Mouse (Mus musculus): ENCODE measurements at regions not wholly inside any gene's neighbourhood (a gene's known extent, or its start where the extent isn't known, plus 50 kb on each side); places are given as distances from the start of the nearest gene placed in this dataset.
"Not testable (repeated sequence)": the region's sequence is repeated elsewhere in the genome, so short reads cannot be mapped to it uniquely, and the experiment has no call there.

DNA sequence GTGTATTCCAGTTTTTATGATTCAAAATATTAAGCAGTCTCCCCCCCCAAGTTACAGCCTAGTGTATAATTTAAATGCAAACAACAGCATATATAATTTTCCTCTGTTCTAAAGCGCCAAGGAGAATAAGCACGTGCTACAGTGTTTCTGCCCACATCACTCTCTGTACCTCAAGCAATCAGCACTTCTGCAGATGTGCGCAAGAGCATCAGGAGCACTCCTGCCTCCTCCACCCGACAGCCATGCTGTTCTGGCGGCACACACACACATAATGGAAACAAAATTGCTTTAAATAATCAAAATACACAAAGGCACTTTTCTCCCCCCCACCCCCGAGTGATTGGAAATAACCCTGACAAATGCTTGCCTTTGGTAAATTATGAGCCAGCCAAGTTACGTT lies 78.5 kb upstream of the Adgrl2 start:
- WGBS: 95% methylated on average over 7 of the region's 7 CpGs
- no peaks in the 10 kb centered on the region for H3K27me3 ChIP-seq (ENCODE audit: control insufficient read depth, insufficient read depth, low read length)
- H3K27ac ChIP-seq (ENCODE audit: control insufficient read depth, insufficient read depth, low read length): no peak overlapping the region
- no peaks in the 10 kb centered on the region for H3K36me3 ChIP-seq (ENCODE audit: control insufficient read depth, insufficient read depth, low read length)
- no peak for DNase-seq
- H3K4me3 ChIP-seq (ENCODE audit: control insufficient read depth, insufficient read depth, low read length): no peak overlapping the region
- TF ChIP-seq POLR2A (IDR thresholded peaks at IDR 0.05; ENCODE audit: control insufficient read depth, extremely low read depth, insufficient read depth, low read length, poor library complexity): no peak
- no peak for TF ChIP-seq CTCF (IDR thresholded peaks at IDR 0.05; ENCODE audit: borderline replicate concordance, control insufficient read depth, extremely low read depth, insufficient read depth, low read length, poor library complexity)
- H3K4me1 ChIP-seq (replicated peaks; ENCODE audit: control insufficient read depth, insufficient read depth, low read length): no peaks in the 10 kb centered on the region

DNA sequence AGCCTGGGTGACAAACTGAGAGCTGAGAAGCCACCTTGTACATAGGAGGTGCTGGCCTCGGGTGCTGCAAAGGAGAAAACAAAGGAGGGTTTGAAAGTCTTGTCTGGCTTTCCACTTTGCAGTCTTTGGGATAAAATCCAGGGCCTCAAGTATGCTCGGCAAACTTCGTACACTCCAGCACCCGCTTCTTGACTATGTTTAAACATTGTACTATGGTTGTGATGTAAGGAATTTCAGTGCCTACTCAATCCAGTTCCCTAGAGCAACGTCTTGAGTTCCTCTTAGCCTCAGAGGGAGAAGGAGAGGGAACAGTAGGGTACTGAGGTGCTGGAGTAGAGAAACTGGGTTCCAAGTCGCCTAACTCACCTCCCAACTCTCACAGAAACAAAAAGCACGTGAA lies 77.4 kb upstream of the Adgrl2 start:
- DNase-seq: no peak
- no peaks in the 10 kb centered on the region for H3K36me3 ChIP-seq (ENCODE audit: control insufficient read depth, insufficient read depth, low read length)
- WGBS: 88% methylated on average over 7 of the region's 7 CpGs
- H3K27ac ChIP-seq (ENCODE audit: control insufficient read depth, insufficient read depth, low read length): no peak overlapping the region
- H3K4me1 ChIP-seq (replicated peaks; ENCODE audit: control insufficient read depth, insufficient read depth, low read length): no peaks in the 10 kb centered on the region
- no peak for TF ChIP-seq POLR2A (IDR thresholded peaks at IDR 0.05; ENCODE audit: control insufficient read depth, extremely low read depth, insufficient read depth, low read length, poor library complexity)
- no peak for TF ChIP-seq CTCF (IDR thresholded peaks at IDR 0.05; ENCODE audit: borderline replicate concordance, control insufficient read depth, extremely low read depth, insufficient read depth, low read length, poor library complexity)
- H3K27me3 ChIP-seq (ENCODE audit: control insufficient read depth, insufficient read depth, low read length): no peaks in the 10 kb centered on the region
- no peak overlapping the region for H3K4me3 ChIP-seq (ENCODE audit: control insufficient read depth, insufficient read depth, low read length)

DNA sequence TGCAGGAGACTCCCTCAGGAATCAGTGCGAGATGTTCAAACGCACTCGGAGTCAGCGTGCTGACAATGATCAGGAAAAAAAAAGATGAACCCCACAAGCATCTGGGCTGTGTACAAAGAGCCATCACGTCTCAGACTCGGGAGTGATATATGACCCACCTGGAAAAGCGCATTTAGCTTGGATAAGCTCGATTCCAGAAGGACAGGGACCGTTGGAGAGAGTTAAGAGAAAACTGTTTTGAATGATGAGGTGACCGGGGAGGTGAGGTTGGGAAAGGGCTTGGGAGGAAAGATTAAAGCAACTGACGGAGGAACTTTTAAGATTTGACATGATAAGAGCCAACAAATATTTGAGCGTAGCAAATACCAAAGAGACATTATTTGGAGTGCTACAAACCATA lies 64.7 kb upstream of the Adgrl2 start:
- Histone ChIP-seq H3K4me1 (replicated peaks; ENCODE audit: control insufficient read depth, insufficient read depth, low read length) (no peaks in the 10 kb centered on the region), H3K27me3 (ENCODE audit: control insufficient read depth, insufficient read depth, low read length) (no peaks in the 10 kb centered on the region), H3K4me3 (ENCODE audit: control insufficient read depth, insufficient read depth, low read length) (no peak overlapping the region), H3K27ac (ENCODE audit: control insufficient read depth, insufficient read depth, low read length) (no peak overlapping the region), H3K36me3 (ENCODE audit: control insufficient read depth, insufficient read depth, low read length) (no peaks in the 10 kb centered on the region)
- no peak for DNase-seq
- 88% methylated on average over 12 of the region's 12 CpGs for WGBS
- TF ChIP-seq CTCF (IDR thresholded peaks at IDR 0.05; ENCODE audit: borderline replicate concordance, control insufficient read depth, extremely low read depth, insufficient read depth, low read length, poor library complexity) (no peak), POLR2A (IDR thresholded peaks at IDR 0.05; ENCODE audit: control insufficient read depth, extremely low read depth, insufficient read depth, low read length, poor library complexity) (no peak)

- not testable (repeated sequence) for H3K27ac ChIP-seq (ENCODE audit: control insufficient read depth, insufficient read depth, low read length); DNase-seq; H3K4me3 ChIP-seq (ENCODE audit: control insufficient read depth, insufficient read depth, low read length); H3K27me3 ChIP-seq (ENCODE audit: control insufficient read depth, insufficient read depth, low read length); H3K36me3 ChIP-seq (ENCODE audit: control insufficient read depth, insufficient read depth, low read length); H3K4me1 ChIP-seq (replicated peaks; ENCODE audit: control insufficient read depth, insufficient read depth, low read length)
- 96% methylated on average over 1 of the region's 1 CpGs for WGBS
Measured at GRCm38 (mm10) chr3:149052295-149052902, 62.0 kb upstream of the Adgrl2 start.

GRCm38 (mm10) chr3:149045343-149045742 lies 55.0 kb upstream of the Adgrl2 start:
- WGBS: 95% methylated on average over 5 of the region's 5 CpGs
- H3K4me1 ChIP-seq (replicated peaks; ENCODE audit: control insufficient read depth, insufficient read depth, low read length): no peaks in the 10 kb centered on the region
- H3K4me3 ChIP-seq (ENCODE audit: control insufficient read depth, insufficient read depth, low read length): no peak overlapping the region
- H3K27me3 ChIP-seq (ENCODE audit: control insufficient read depth, insufficient read depth, low read length): no peaks in the 10 kb centered on the region
- no peaks in the 10 kb centered on the region for H3K36me3 ChIP-seq (ENCODE audit: control insufficient read depth, insufficient read depth, low read length)
- TF ChIP-seq CTCF (IDR thresholded peaks at IDR 0.05; ENCODE audit: borderline replicate concordance, control insufficient read depth, extremely low read depth, insufficient read depth, low read length, poor library complexity) (no peak), POLR2A (IDR thresholded peaks at IDR 0.05; ENCODE audit: control insufficient read depth, extremely low read depth, insufficient read depth, low read length, poor library complexity) (no peak)
- H3K27ac ChIP-seq (ENCODE audit: control insufficient read depth, insufficient read depth, low read length): no peak overlapping the region
- no peak for DNase-seq

DNA sequence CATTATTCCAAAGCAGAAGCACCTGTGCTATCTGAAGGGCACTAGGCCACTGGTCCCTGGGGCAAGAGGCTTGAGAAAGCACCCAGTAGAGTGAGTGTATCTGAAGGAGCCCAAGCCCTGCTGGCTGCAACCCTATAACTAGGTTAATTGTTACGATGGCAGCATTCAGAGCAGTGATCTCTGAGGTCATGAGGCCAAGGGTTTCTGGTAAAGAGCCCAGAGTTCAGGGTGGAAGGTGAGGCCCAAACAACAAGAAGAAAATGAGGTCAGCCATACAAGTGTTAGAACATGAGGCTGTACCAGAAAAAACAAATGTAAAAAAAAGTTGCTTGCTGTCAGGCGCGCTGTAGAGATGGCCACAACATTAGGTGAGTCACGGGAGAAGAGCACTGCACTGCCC lies 53.5 kb upstream of the Adgrl2 start:
- WGBS: 94% methylated on average over 4 of the region's 4 CpGs
- Histone ChIP-seq H3K27ac (ENCODE audit: control insufficient read depth, insufficient read depth, low read length) (no peak overlapping the region), H3K4me1 (replicated peaks; ENCODE audit: control insufficient read depth, insufficient read depth, low read length) (no peaks in the 10 kb centered on the region), H3K36me3 (ENCODE audit: control insufficient read depth, insufficient read depth, low read length) (no peaks in the 10 kb centered on the region), H3K4me3 (ENCODE audit: control insufficient read depth, insufficient read depth, low read length) (no peak overlapping the region), H3K27me3 (ENCODE audit: control insufficient read depth, insufficient read depth, low read length) (no peaks in the 10 kb centered on the region)
- DNase-seq: no peak
- TF ChIP-seq CTCF (IDR thresholded peaks at IDR 0.05; ENCODE audit: borderline replicate concordance, control insufficient read depth, extremely low read depth, insufficient read depth, low read length, poor library complexity) (no peak), POLR2A (IDR thresholded peaks at IDR 0.05; ENCODE audit: control insufficient read depth, extremely low read depth, insufficient read depth, low read length, poor library complexity) (no peak)

DNA sequence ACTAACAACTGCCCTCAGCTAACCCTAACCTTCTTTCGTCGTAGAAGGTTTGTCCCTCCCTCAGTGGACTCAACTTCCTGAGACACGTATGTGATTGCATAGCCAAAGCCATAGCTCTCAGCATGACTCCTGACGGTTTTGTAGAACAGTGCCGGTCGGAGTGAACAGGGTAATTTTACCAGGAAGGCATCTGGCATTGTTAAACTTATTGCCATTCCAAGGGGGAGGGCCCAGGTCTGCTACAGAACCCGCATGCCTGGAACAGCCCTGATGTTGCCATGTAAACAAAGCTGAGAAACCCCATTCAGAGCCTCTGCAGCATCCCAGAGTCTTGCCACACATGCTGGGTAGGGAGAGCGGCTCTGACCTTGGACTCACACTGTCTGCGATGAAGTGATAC lies 52.2 kb upstream of the Adgrl2 start:
- Histone ChIP-seq H3K4me3 (ENCODE audit: control insufficient read depth, insufficient read depth, low read length) (no peak overlapping the region), H3K27me3 (ENCODE audit: control insufficient read depth, insufficient read depth, low read length) (no peaks in the 10 kb centered on the region), H3K36me3 (ENCODE audit: control insufficient read depth, insufficient read depth, low read length) (no peaks in the 10 kb centered on the region), H3K4me1 (replicated peaks; ENCODE audit: control insufficient read depth, insufficient read depth, low read length) (no peaks in the 10 kb centered on the region), H3K27ac (ENCODE audit: control insufficient read depth, insufficient read depth, low read length) (no peak overlapping the region)
- TF ChIP-seq CTCF (IDR thresholded peaks at IDR 0.05; ENCODE audit: borderline replicate concordance, control insufficient read depth, extremely low read depth, insufficient read depth, low read length, poor library complexity): no peak
- TF ChIP-seq POLR2A (IDR thresholded peaks at IDR 0.05; ENCODE audit: control insufficient read depth, extremely low read depth, insufficient read depth, low read length, poor library complexity): no peak
- 89% methylated on average over 9 of the region's 9 CpGs for WGBS
- DNase-seq: no peak

Data from thymus, adult 2 months (tissue).